Mouse (Mus musculus): ENCODE data around the gene Ivd.

The Ivd gene

DNA sequence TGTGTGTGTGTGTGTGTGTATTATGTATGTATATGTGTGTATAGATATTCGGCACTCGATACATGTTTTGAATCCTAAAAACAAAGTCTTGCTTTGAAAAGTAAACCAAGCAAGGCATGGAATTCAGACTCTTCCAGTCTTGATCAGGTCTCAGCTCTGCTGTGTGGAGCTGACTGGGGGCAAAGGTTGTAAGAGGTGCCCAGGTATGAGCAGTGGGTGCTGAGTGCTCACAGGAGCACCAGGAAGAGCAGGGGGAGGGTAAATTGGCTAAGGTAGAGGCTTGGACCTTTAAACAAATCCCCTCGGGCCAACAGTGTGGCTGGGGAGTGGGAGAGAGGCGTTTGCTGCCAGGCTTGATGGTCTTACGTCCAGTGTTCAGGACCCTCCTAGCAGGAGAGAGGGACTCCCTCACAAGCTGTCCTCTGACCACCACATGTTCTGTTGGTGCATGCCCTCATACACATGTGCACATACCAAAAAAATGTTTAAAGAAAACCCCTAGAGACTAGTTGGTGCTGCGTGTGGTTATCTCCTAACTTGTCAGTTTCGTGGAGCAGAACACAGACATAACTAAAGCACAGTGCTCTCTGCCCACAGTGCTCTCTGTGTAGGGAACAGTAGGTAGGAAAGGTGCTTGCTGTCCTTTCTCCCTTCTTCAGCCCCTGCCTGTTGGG is 49.0 kb downstream of the Ivd start:
- no peak for DNase-seq

DNA sequence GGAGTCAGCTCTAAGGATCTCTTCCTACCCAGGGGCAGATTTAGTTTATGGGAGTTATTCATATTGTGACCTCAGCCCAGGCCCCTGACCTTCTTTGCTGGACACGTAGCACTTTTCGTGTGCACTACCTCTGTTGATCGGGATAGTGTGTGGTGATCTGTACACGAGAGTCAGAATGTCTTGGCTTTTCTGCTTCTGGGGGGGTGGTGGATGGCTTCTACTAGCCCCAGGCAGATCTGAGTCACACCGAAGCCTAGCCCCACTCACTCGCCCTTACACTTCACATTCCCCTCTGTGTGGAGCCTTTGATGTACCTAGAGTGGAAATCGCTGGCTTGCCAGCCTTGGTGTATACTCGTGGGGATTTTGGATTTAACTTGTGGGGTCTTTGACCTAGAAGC is 51.0 kb downstream of the Ivd start:
- no peak for DNase-seq

DNA sequence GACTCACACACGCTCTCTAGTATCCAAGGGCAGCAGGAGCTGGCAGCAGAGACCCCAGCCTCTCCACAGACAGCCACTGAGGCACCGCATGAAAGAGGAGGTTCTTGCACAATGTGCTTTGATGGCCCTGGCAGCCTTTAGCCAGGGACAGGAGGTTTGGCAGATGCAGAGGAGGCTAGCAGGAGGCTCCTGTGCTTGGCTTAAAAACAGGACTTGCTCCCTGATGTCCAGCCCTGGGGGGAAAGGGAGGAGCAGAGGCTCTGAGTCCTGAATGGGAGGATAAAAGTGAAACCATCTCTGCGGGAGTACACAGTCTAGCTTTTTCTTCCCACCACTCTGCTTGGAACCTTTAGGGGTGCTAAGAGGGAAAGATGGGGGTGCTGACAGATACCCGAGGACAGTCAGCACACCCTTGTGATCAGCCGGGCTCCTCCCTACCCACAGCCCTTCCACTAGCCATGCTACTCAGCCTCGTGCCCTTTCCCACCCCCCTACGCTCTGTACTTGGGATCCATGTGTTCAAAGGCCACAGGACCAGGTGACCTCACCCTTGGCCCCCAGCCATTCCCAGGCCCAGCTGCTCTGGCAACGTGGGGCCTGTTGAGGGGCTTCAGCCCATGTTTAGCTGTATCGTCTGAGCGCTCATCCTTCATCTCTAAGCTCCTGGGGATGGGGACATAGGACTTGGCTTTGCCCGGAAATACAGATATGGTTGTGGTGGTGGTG is 52.0 kb downstream of the Ivd start:
- no peak for DNase-seq

DNA sequence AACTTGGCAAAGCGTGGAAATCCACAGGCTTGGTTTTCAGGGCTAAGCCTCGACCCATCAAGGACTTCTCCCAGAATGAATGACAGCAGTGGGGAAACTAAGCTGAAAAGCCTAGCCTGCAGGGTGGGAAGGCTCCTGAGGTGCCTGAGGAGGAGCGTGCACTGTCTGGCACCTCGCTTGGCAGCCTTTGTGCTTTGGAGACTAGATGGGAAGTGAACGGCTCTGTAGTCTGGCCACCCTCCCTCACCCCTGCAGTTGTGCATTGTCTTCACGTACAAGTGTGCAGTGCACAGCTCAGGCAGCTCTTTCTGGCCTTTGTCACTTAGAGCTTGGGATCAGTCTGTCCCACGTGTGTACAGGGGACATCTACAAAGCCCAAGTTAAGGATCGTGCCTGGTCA is 52.9 kb downstream of the Ivd start:
- DNase-seq: no peak

DNA sequence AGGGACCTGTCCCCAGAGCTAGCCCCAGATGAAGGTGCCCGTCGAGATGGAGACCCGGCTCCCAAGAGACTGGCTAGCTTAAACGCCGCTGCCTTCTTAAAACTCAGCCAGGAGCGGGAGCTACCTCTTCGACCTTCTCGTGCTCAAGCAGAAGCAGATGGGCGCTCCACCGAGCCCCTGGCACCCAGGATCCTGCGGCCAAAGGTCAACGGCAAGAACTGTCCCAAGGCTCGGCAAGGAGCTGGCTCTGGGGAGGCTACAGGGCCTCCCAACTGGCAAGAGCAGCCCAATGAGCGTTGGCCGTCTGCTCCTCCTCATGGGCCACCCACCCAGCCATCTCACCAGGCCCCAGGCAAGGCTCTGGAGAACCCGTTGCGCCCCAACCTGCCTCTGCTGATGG is 54.7 kb downstream of the Ivd start:
- DNase-seq: no peak

DNA sequence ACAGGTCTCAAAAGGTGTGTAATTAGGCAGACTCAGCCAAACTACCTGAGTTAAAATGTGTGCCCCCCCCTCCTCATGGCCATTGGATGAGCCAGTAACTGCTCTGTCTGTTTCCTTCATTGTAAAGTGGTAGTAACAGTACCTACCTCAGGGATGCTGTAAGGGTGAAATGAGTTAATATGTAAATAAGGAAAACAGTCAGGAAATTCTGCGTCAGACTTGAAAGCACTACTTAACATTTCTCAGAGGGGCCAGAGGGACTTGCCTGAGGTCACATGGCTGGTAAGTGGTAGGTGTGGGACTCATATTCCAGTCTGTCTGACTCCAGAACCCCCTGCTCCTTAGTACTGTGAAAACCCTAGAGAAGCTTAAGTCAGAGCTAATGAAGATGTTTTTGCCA is 56.8 kb downstream of the Ivd start:
- DNase-seq: no peak

DNA sequence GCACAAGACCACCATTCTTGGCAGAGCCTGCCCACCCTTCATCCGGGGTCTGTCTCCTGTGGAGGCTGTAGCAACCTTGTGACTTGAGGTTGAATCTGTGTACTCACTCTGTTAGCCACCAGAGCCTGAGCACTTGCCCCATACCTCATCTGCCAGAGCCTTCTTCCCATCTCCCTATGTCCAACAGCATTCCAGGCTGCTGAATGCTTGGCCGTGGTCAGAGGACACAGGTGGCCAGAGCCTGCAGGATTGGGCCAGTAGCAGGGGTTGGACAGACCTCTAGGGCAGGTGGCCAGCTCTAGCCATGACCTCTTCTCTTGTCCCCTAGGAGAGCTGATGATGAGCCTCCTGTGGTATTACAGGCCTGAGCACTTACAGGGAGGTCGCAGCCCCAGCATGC is 58.7 kb downstream of the Ivd start:
- DNase-seq: no peak

DNA sequence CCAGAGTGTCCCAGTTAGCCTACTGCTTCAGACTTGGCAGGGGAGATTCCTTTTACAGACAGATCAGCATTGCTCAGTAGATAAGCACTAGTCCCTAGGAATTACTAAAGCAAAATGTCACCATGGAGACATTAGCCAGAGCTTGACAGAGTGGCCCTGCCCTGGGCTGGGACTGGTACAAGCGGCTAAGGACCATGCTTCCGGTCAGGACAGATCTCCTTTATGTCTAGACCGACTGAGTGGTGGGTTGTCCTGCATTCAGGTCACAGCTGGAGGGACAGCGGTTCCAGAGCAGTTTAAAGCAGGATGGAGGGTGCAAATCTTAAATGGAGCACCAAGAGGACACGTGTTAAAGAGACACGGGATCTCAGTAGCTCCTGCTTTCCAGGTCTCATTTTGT is 64.2 kb downstream of the Ivd start:
- no peak for DNase-seq

DNA sequence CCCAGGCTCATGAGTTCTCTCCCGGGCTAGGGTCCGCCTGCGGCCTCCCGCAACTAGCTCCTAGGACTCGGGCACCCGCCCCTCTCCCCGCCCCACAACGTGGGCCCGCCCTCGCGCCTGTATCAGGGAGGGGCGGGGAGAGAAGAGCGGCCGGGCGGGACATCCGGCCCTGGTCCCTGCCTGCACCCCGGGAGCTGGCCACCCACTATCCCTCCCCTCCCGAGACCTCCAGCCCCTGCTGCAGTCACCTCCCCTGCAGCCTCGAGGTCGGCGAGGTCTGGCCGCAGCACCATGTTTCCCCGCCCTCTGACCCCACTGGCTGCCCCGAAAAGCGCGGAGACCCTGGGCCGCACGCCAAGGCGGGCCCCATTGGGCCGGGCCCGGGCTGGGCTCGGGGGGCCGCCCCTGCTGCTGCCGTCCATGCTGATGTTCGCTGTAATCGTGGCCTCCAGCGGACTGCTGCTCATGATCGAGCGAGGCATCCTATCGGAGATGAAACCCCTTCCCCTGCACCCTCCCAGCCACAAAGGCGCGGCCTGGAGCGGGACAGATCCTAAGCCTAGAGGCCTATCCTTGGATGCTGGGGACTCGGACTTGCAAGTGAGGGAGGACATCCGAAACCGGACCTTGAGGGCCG is 64.7 kb downstream of the Ivd start, which contains the start of gene Chst14:
Chst14 (plus strand) TSS at position 136 of the 637 bp plus-strand sequence.
- DNase-seq: peak; percentile 78

DNA sequence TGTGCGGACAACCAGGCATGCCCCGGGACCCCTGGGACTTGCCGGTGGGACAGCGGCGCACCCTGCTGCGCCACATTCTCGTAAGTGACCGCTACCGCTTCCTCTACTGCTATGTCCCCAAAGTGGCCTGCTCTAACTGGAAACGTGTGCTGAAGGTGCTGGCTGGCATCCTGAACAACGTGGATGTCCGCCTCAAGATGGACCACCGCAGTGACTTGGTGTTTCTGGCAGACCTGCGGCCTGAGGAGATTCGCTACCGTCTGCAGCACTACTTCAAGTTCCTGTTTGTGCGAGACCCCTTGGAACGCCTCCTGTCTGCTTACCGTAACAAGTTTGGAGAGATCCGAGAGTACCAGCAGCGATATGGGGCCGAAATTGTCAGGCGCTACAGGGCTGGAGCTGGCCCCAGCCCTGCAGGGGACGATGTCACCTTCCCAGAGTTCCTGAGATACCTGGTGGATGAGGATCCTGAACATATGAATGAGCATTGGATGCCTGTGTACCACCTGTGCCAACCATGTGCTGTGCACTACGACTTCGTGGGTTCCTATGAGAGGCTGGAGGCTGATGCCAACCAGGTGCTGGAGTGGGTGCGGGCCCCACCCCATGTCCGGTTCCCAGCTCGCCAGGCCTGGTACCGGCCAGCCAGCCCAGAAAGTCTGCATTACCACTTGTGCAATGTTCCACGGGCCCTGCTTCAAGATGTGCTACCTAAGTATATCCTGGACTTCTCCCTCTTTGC is 65.4 kb downstream of the Ivd start:
- peak; percentile 26 for DNase-seq

All from thymus, postnatal 14 days (tissue).